Mouse (Mus musculus): Measurements from ENCODE around the gene Zc3h4. TPM values are rescaled to one million over a fixed set of nuclear protein-coding genes. Genes with fewer than 3 reads are reported as not detected.

Gene Zc3h4
- total RNA-seq, 1 experiment from 2014 or later, result 52.8 TPM

DNA sequence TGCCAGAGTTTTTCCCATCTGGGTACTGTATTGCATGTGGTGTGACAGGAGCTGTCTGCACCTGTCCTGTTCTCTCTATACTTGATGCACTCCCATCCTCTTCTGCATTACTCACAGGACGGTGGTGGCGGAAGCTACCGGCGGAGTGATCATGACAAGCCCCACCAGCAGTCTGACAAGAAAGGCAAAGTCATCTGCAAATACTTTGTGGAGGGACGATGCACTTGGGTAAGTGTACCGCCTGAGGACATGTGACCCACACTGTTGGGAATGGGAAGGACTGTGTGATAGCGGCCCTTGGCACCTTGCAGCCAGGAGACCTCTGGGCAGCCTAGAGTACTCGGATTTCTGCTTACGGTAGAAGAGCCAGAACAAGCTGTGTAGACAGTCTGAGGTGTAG is 23.0 kb downstream of the Zc3h4 start:
- ATAC-seq (replicated peaks; ENCODE audit: low read depth, poor library complexity, severe bottlenecking), result no peak

DNA sequence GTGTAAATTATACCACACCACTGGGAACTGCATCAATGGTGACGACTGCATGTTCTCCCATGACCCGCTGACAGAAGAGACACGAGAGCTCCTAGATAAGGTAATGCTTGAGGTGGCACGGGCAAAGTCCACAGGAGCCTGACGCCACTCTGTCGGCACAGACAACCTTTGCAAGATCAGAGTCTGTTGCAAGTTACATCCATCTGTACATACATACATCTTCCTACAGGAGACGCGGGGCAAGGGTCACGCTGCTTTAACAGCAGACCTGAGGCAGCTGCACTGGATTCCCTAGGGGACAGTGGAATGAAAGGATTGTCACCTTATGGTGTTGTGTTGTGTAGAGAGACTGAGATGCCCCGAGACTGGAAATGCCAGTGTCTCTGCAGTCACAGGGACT is 25.0 kb downstream of the Zc3h4 start:
- peak; percentile 34; the same call in 1 of the 2 replicates for ATAC-seq (replicated peaks; ENCODE audit: low read depth, poor library complexity, severe bottlenecking)

GRCm38 (mm10) chr7:16426129-16426729 is 25.5 kb downstream of the Zc3h4 start:
- ATAC-seq (replicated peaks; ENCODE audit: low read depth, poor library complexity, severe bottlenecking), result peak; percentile 78; the same call in 1 of the 2 replicates

DNA sequence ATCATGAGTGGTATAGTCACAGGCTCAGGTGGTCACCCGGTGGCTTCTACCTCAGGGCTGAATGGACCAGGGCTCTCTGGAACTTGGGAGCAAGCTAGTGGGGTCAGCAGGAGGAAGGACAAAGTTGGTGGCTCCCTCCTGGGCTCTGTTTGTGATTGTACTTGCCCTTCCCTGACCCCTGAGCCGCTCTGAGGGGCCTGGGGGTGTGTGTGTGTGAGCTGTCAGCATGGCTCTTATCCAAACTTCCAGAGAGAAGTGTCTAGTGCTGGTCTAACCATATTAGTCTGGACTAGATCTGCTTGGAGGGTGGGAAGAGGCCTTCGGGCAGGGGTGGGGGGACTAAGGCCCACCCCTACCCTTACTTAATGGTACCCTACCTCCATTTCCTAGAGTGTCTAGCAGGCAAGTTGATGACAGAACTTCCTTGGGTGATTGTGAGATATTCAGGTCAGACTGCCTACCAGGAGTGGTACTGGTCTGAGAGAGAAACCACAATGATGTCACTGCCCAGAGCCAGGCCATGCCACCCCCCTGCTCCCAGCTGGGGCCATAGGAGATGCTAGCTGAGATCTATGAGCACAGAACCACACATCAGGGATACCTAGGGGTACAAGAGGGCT is 32.8 kb downstream of the Zc3h4 start:
- no peak for ATAC-seq (replicated peaks; ENCODE audit: low read depth, poor library complexity, severe bottlenecking)

DNA sequence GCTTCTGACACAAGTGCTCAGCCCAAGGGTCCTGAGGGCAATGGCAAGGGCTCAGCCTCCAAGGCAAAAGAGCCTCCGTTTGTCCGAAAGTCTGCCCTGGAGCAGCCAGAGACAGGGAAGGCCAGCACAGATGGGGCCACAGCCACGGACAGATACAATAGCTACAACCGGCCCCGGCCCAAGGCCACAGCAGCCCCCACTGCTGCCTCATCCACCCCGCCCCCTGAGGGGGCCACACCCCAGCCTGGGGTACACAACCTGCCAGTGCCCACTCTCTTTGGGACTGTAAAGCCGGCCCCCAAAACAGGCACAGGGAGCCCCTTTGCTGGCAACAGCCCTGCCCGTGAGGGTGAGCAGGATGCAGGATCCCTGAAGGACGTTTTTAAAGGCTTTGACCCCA is 34.4 kb downstream of the Zc3h4 start:
- ATAC-seq (replicated peaks; ENCODE audit: low read depth, poor library complexity, severe bottlenecking), result no peak

- ATAC-seq (replicated peaks; ENCODE audit: low read depth, poor library complexity, severe bottlenecking), result peak; percentile 63
These were observed 40.5 kb downstream of the Zc3h4 start for GRCm38 (mm10) chr7:16441241-16441640.

DNA sequence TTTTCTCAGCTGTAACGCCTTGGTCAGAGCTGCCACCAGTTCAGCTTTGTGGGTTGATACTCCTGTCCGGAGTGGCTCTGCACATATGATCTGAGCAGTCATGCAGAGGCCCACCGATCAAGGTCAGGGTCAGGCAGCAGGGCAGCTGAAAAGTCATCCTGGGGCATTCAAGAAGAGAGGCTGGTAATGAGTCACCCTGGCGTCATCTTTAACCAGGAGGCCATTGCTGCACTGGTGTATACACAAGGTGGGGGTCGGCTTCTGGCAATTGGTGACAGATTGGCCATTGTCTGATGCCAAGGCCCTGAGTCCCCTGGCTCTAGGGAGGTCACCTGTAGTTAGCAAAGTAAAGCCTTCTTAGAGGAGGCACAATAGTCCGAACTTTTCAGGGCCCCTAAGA is 50.9 kb downstream of the Zc3h4 start:
- ATAC-seq (replicated peaks; ENCODE audit: low read depth, poor library complexity, severe bottlenecking), result no peak

DNA sequence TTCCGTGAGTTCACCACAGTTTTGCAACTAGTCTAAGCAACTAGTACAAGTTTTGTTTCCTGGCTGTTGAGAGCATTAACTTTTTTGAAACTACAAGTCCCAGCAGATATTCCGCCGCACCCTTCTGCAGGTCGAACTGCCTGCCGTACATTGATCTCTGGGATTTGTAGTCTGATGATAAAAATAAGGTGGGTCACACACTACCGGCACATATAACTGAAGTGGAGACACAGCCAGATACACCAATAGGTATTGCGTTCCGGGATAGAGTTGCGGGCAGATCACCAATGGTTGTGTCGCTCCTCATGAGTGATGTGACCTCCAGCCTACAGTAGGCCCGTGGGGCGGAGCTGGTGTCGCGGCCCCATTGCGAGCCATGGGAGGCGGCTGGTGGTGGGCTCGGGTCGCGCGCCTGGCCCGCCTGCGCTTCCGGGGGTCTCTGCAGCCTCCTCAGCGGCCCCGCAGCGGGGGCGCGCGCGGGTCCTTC is 51.9 kb downstream of the Zc3h4 start, which contains the start of gene Tmem160:
TSS of gene Tmem160 (plus strand) at position 193 of the 487 bp plus-strand sequence.
- peak; percentile 99 for ATAC-seq (replicated peaks; ENCODE audit: low read depth, poor library complexity, severe bottlenecking)

- ATAC-seq (replicated peaks; ENCODE audit: low read depth, poor library complexity, severe bottlenecking), result peak; percentile 47
These were observed 52.5 kb downstream of the Zc3h4 start for GRCm38 (mm10) chr7:16453118-16453711.

DNA sequence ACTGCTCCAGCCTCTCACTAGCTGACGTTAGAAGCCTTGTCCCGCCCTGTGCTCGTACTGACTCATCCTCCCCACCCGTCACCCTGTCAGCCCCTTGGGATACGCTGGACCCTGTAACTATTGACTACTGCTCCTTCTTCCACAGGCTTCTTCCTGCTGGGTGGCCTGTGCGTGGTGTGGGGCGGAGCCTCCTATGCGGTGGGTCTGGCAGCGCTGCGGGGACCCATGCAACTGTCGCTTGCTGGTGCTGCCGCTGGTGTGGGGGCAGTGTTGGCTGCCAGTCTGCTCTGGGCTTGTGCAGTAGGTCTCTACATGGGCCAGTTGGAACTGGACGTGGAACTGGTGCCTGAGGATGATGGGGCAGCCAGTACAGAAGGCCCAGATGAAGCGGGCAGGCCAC is 54.3 kb downstream of the Zc3h4 start:
- ATAC-seq (replicated peaks; ENCODE audit: low read depth, poor library complexity, severe bottlenecking), result no peak

GRCm38 (mm10) chr7:16456289-16456688 is 55.6 kb downstream of the Zc3h4 start:
- no peak for ATAC-seq (replicated peaks; ENCODE audit: low read depth, poor library complexity, severe bottlenecking)

DNA sequence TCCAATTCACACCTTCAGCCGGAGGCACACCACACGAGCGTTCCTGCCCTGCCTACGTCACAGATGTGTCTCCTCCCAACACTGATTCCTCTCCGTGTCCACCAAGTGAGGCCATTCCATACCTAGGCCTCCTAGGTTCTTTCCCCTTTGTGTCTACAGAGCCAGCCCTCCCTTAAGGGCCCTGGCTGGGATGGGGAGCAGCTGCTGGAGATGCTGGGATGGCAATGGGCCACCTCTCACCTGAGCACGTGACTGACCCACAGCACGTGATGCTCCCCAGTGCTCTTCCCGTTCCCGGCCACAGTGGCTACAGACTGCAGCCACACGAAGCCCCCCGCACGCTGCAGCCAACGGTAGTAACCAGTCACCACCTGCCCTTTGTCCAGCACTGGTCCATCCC is 59.9 kb downstream of the Zc3h4 start:
- ATAC-seq (replicated peaks; ENCODE audit: low read depth, poor library complexity, severe bottlenecking), result no peak

DNA sequence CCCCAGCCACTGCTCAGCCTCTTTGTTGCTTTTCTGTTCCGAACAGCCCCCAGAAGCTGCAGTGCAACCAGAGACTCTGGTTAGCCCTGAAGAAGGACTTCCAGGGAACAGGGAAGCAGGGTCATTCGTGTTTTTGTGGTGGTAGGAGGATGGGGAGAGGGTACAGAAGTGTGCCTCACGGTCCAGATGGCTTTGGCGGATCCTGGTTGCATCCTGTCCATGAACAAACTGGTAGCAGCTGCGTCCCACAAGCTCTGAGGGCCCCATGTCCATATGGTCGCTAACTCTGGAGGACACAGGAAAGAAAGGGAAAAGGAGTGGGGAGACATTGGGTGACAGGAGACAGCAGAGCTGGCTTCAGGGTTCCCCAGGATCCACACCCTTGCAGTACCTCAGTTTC is 60.4 kb downstream of the Zc3h4 start:
- no peak for ATAC-seq (replicated peaks; ENCODE audit: low read depth, poor library complexity, severe bottlenecking)

GRCm38 (mm10) chr7:16461705-16462104 is 61.0 kb downstream of the Zc3h4 start:
- ATAC-seq (replicated peaks; ENCODE audit: low read depth, poor library complexity, severe bottlenecking), result no peak

- ATAC-seq (replicated peaks; ENCODE audit: low read depth, poor library complexity, severe bottlenecking), result peak; percentile 86
These were observed 62.5 kb downstream of the Zc3h4 start for GRCm38 (mm10) chr7:16463214-16463613.

- peak; percentile 53 for ATAC-seq (replicated peaks; ENCODE audit: low read depth, poor library complexity, severe bottlenecking)
These were observed 64.5 kb downstream of the Zc3h4 start for GRCm38 (mm10) chr7:16465160-16465559.

DNA sequence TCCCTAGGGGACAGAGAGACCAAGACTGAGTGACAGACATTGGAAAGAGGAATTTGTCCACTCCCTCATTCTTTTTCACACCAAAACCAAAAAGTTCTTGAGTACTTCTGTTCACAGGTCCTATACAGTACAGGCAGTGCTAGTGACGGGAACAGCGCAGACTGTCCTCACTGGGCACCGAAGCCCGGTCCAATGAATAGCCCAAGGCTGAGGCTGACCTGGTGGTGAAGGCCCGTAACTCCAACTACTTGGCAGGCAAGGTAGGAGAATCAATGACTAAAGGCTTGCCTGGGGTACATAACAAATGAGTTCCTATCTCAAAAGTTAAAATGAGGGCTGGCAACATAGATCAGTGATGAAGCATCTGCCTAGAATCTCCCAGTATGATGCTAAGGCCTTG is 64.9 kb downstream of the Zc3h4 start:
- ATAC-seq (replicated peaks; ENCODE audit: low read depth, poor library complexity, severe bottlenecking), result no peak

DNA sequence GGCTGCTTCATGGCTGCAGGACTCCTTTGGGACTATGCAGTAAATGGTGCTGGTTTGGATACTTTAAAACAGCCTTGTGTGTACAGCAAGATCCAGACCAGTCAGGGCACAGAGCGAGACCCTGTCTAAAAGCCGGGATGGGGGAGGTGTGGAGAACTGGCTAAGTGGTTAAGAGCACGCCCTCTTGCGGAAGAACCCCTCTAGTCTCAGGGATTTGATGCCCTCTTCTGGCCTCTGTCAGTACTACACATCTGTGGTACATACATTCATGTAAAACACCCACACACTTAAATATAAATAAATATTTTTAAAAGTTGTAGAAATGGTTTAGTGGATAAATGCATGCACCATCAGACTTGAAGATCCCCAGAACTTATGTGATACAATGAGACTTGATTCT is 65.9 kb downstream of the Zc3h4 start:
- no peak; the same call in 1 of the 2 replicates for ATAC-seq (replicated peaks; ENCODE audit: low read depth, poor library complexity, severe bottlenecking)

DNA sequence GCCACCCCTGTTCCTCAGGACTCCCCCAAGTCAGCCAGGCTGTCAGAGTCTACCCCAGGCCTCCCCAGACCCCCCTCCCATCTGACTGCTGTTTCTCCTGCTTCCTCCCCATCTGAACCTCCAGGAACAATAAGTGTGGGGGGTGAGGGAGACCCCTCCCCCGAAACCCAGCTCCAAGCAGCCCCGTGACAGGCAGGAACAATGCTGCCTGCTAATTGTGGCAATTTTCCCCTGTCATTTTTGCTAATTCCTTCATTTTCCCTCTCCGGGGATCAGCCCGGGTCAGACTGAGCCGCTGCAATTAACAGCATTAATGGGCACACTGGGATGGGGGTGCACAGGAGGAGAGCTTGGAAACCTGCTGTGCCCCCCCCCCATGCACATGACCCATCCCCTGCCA is 67.4 kb downstream of the Zc3h4 start:
- no peak for ATAC-seq (replicated peaks; ENCODE audit: low read depth, poor library complexity, severe bottlenecking)

DNA sequence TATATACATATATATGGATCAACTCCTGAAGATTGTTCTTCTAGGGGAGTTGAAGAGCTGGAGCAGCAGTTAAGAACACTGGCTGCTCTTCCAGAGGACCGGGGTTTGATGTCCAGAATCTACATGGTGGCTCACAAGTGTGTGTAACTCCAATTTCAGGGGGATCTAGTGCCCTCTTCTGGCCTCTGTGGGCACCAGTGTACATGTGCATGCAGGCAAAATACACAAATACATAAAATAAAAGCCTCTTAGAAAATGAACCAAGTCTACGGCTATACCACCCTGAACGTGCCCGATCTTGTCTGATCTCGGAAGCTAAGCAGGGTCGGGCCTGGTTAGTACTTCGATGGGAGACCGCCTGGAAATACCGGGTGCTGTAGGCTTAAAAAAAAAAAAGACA is 70.8 kb downstream of the Zc3h4 start:
- ATAC-seq (replicated peaks; ENCODE audit: low read depth, poor library complexity, severe bottlenecking), result peak; percentile 53; the same call in 1 of the 2 replicates

DNA sequence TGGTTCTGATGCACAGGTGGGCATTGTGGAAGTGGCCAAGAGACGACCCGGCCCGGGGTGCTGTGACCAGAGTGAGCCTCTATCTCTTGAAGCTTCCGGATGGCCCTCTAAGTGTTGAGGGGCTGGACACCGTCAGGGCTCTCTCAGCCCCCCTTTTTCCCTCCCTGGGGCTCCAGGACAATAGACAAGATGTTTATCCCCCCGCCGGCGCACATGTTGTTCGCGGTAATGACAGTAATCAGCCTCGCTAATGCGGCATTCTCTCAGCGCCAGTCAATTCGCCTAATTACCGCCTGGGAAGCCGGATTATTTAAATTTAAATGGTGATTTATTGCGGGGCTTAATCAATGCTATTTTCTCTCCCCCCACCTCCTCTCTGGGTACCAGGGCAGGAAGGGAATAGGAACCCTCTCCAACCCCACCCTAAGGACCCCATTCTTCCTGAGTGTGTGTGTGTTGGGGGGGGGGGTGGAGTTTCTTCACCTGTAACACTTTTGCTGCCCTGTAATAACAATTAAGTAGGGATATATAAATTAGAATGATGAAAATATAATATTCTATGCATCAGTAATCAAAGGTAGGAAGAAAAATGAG is 71.5 kb downstream of the Zc3h4 start:
- ATAC-seq (replicated peaks; ENCODE audit: low read depth, poor library complexity, severe bottlenecking), result no peak
